Mouse (Mus musculus) lung, postnatal 0 days (tissue): Measurements from ENCODE around the gene Tm9sf4. TPM values are rescaled to one million over a fixed set of nuclear protein-coding genes. Genes with fewer than 3 reads are reported as not detected.
A peak's percentile ranks its signal among the peaks of the same experiment; 100 is the strongest.

ENCODE experiments used
- ATAC-seq: fragments of 200-750 bp; cut with Nextera tagmentation; 2 replicates; pipeline ENCODE4 v1.8.0; 2017; ENCODE audit warnings: moderate library complexity
- DNase-seq: peaks from one replicate; pipeline ENCODE4 v3.0.0-alpha.2; 2016; ENCODE audit warnings: low spot score
- H3K27ac ChIP-seq: fragments of 300-500 bp; sonication (generic); 2 replicates; pipeline ENCODE4 v1.5.1; 2014; ENCODE audit warnings: antibody characterized with exemption, mild to moderate bottlenecking, low read length, mixed read lengths
- H3K27me3 ChIP-seq: fragments of 300-500 bp; sonication (generic); replicated peaks from 2 replicates; pipeline ENCODE4 v1.6.1; 2014; ENCODE audit warnings: low read length, mixed read lengths; ENCODE audit not compliant: insufficient read depth
- H3K36me3 ChIP-seq: fragments of 300-500 bp; sonication (generic); 2 replicates; pipeline ENCODE4 v1.6.1; 2014; ENCODE audit warnings: low read length, mixed read lengths; ENCODE audit not compliant: insufficient read depth
- H3K4me1 ChIP-seq: fragments of 300-500 bp; sonication (generic); 2 replicates; pipeline ENCODE4 v1.6.1; 2014; ENCODE audit warnings: antibody characterized with exemption, low read depth, low read length, mixed read lengths; ENCODE audit not compliant: insufficient read depth
- H3K4me2 ChIP-seq: fragments of 300-500 bp; sonication (generic); replicated peaks from 2 replicates; pipeline ENCODE4 v1.6.1; 2014; ENCODE audit warnings: low read depth, mild to moderate bottlenecking, low read length, moderate library complexity, mixed read lengths
- H3K4me3 ChIP-seq: fragments of 300-500 bp; sonication (generic); 2 replicates; pipeline ENCODE4 v1.5.1; 2014; ENCODE audit warnings: low read depth, low read length
- H3K9ac ChIP-seq: fragments of 300-500 bp; sonication (generic); replicated peaks from 2 replicates; pipeline ENCODE4 v1.6.1; 2014; ENCODE audit warnings: low read depth, mild to moderate bottlenecking
- H3K9me3 ChIP-seq: fragments of 300-500 bp; sonication (generic); 2 replicates; pipeline ENCODE4 v1.6.1; 2016; ENCODE audit warnings: low read length, mixed read lengths
- CTCF ChIP-seq: IDR thresholded peaks from 2 replicates; pipeline ENCODE4 v1.5.1; 2016; ENCODE audit warnings: antibody characterized with exemption, mild to moderate bottlenecking
- EP300 ChIP-seq: IDR thresholded peaks from 2 replicates; pipeline ENCODE4 v1.6.1; 2016; ENCODE audit warnings: antibody characterized with exemption, mild to moderate bottlenecking, control low read depth
- WGBS: fragments of 180-500 bp; shearing (Covaris S2); extraction: QIAGEN DNeasy Blood & Tissue Kit; methylation state at CpG from one replicate; pipeline ENCODE4 v1.1.7; 2014; 5-methylcytosine and 5-hydroxymethylcytosine counted together
- polyA plus RNA-seq: library from polyadenylated mRNA; unstranded; fragments of >200 nt; fragmentation: Nextera tagmentation; extraction: Ambion mirVana; gene quantifications from 2 replicates; pipeline ENCODE4 v1.2.1, GENCODE M21; 2015

Gene Tm9sf4
- polyA plus RNA-seq, 1 experiment from 2014 or later: 39.7 TPM

DNA sequence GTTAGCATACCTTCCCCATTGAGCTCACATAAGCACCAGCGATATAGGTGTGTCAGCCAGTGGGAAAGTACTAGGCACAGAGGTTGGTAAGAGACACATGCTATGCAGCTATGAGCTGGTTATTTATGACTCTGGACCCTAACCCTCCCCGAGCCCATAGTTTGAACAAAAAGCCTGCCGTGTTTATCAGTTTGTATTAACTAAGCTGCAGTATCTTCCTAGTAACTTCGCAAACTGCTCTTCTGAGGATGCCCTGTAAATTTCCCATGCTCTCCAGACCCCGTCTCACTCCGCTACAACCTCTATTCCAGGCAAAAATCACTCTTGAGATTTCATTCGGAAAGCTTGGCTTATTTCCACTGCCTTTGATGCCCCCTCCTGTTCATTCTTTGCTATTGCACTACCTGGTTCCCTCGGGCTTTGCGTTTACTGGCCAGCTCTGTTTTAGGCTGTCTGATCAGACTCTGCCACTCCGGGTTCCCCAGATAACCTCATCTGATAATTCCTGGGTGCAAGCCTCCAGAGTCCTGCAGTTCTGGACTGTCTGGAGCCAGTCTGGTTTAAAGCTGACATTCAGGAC is 18.4 kb upstream of the Tm9sf4 start:
- Histone ChIP-seq H3K9ac (no peak overlapping the region), H3K36me3 (no peaks in the 10 kb centered on the region), H3K4me3 (no peak overlapping the region), H3K27ac (no peak overlapping the region), H3K4me1 (0 out of 2 replicates have a peak, but pooled peaks cover 3% of the 10 kb centered on the region), H3K27me3 (no peaks in the 10 kb centered on the region), H3K9me3 (no peaks in the 10 kb centered on the region), H3K4me2 (no peak overlapping the region)
- TF ChIP-seq EP300: no peak
- peak; percentile 88 for TF ChIP-seq CTCF
- WGBS: 21% methylated on average over 10 of the region's 10 CpGs
- ATAC-seq: peak; percentile 27; the same call in 1 of the 2 replicates
- peak; percentile 70 for DNase-seq

DNA sequence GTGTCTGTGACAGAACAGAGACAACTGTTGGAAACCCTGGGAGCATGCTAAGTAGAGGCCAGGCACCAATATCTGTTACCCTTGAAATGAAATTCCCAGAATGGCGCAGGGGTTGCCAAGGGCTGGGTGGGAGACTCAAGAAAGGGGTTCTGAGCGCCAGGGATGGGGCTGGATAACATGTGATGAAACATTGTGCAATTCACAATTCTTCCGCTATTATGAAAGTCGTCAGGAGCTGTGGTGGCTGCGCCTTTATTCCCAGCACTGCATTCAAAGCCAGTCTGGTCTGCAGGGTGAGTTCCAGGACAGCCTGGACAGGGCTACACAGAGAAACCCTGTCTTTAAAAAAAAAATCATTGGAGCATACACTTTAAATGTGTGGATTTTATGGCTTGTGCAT is 15.8 kb upstream of the Tm9sf4 start:
- Histone ChIP-seq H3K9me3 (no peaks in the 10 kb centered on the region), H3K27me3 (no peaks in the 10 kb centered on the region), H3K4me1 (no peaks in the 10 kb centered on the region), H3K9ac (no peak overlapping the region), H3K4me3 (no peak overlapping the region), H3K27ac (no peak overlapping the region), H3K36me3 (no peaks in the 10 kb centered on the region), H3K4me2 (no peak overlapping the region)
- TF ChIP-seq EP300 (no peak), CTCF (no peak)
- ATAC-seq: no peak
- 60% methylated on average over 5 of the region's 5 CpGs for WGBS
- no peak for DNase-seq

DNA sequence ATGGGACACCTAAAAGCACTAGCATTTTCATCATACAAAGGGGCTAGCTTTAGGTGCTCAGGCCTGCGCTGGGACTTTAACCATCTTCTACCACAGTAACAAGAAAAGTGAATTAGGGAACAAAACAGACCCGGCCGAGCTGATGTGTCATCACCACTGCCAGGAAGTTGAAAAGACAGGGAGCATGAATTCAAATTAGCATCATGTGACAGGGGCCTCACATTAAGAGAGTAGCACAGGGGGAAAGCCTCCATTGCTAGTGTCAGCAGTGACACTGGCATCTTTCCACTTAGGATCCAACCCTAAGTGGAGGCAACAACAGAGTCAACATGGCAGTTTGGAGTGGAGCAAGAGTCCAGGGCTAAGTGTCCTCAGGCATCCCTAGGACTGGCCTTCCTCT is 13.9 kb upstream of the Tm9sf4 start:
- Histone ChIP-seq H3K27ac (no peak overlapping the region), H3K9ac (no peak overlapping the region), H3K4me3 (no peak overlapping the region), H3K36me3 (no peaks in the 10 kb centered on the region), H3K9me3 (no peaks in the 10 kb centered on the region), H3K27me3 (no peaks in the 10 kb centered on the region), H3K4me2 (no peak overlapping the region), H3K4me1 (no peaks in the 10 kb centered on the region)
- DNase-seq (no peak), ATAC-seq (no peak)
- 60% methylated on average over 3 of the region's 3 CpGs for WGBS
- no peak for TF ChIP-seq EP300
- TF ChIP-seq CTCF: no peak

- DNase-seq (peak; percentile 83), ATAC-seq (peak; percentile 49)
- 25% methylated on average over 3 of the region's 3 CpGs for WGBS
Measured at GRCm38 (mm10) chr2:153147715-153148114, 13.4 kb upstream of the Tm9sf4 start.

GRCm38 (mm10) chr2:153149742-153150141 is 11.4 kb upstream of the Tm9sf4 start:
- no peaks in the 10 kb centered on the region for H3K9me3 ChIP-seq
- no peak overlapping the region for H3K4me2 ChIP-seq
- 69% methylated on average over 3 of the region's 3 CpGs for WGBS
- H3K27ac ChIP-seq: no peak overlapping the region
- H3K36me3 ChIP-seq: no peaks in the 10 kb centered on the region
- no peak for TF ChIP-seq CTCF
- no peak for TF ChIP-seq EP300
- H3K4me1 ChIP-seq: no peaks in the 10 kb centered on the region
- ATAC-seq: no peak
- no peak overlapping the region for H3K4me3 ChIP-seq
- no peak for DNase-seq
- no peaks in the 10 kb centered on the region for H3K27me3 ChIP-seq
- H3K9ac ChIP-seq: no peak overlapping the region

More at GRCm38 (mm10) chr2:153147715-153148114, 13.4 kb upstream of the Tm9sf4 start:
- no peak overlapping the region for H3K27ac ChIP-seq
- H3K4me3 ChIP-seq: no peak overlapping the region
- no peak for TF ChIP-seq EP300
- peak; percentile 94 for TF ChIP-seq CTCF
- no peaks in the 10 kb centered on the region for H3K36me3 ChIP-seq
- no peaks in the 10 kb centered on the region for H3K27me3 ChIP-seq
- H3K9me3 ChIP-seq: no peaks in the 10 kb centered on the region
- no peak overlapping the region for H3K9ac ChIP-seq
- H3K4me2 ChIP-seq: no peak overlapping the region
- no peaks in the 10 kb centered on the region for H3K4me1 ChIP-seq

- no peak overlapping the region for H3K4me2 ChIP-seq
- H3K9ac ChIP-seq: no peak overlapping the region
- no peaks in the 10 kb centered on the region for H3K9me3 ChIP-seq
- H3K36me3 ChIP-seq: no peaks in the 10 kb centered on the region
- DNase-seq: no peak
- H3K27ac ChIP-seq: no peak overlapping the region
- no peak overlapping the region for H3K4me3 ChIP-seq
- no peak for ATAC-seq
- WGBS: 70% methylated on average over 7 of the region's 7 CpGs
- no peaks in the 10 kb centered on the region for H3K27me3 ChIP-seq
- no peaks in the 10 kb centered on the region for H3K4me1 ChIP-seq
- TF ChIP-seq EP300 (no peak), CTCF (no peak)
Measured at GRCm38 (mm10) chr2:153151026-153151425, 10.1 kb upstream of the Tm9sf4 start.
